Mouse (Mus musculus) kidney, postnatal 14 days (tissue): ENCODE measurements at regions not wholly inside any gene's neighbourhood (a gene's known extent, or its start where the extent isn't known, plus 50 kb on each side); places are given as distances from the start of the nearest gene placed in this dataset.

Experiments
- DNase-seq: peaks from one replicate; pipeline ENCODE4 v3.0.0; 2022; ENCODE audit warnings: mixed read lengths

DNA sequence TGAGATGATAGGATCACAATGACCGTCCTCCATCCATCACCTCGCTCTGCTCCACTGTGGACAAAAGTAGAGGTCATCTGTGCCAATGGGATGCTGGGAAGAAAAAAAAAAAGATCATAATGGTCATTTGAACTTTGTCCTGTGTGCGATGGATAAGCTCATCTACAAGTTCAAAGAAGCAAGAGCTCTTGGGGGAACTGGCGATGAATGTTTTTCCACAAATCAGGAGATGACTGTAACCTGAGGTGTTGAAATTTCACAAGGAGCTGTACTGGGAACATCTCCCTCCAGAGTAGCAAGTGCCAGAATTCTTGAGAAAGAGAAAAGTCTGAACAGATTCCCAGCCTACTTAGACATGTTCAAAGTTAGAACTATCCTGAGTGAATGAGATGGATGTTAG is 287.0 kb downstream of the Tns3 start:
- no peak for DNase-seq

GRCm38 (mm10) chr11:8365545-8365944 is 298.8 kb downstream of the Tns3 start:
- peak; percentile 2 for DNase-seq

DNA sequence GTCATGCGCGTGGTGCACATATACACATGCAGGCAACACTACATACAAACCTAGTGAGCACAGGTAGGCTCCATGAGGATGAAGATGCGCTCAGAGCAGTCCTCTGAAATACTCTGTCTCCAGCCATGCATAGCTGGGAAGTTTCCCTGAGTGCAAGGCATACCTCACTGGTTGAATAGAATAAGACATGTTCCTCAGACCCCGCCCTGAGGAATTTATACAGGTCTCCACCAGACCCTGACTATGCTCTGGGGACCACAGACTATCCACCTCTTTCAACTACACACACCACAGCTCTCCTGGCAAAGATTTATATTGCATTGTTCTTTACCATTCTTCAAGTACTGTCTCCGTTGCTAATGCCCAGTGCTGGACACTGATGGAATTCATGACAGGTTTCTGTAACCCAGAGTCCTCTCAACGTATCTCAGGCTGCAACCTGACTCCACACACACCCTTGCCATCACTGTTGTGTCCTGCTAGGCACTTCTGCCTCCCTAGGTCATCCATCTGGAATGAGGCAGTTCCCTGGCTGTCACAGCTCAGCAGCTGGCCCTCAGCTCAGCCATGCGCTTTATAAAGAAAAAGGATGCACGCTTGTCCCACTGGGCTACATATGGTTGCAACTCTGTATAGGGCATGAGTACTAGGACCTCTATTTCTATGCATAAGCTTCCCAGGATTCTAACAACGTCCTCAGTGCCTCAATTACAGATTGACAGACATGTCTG is 299.5 kb downstream of the Tns3 start:
- no peak for DNase-seq

GRCm38 (mm10) chr11:8344938-8345337 is 319.4 kb downstream of the Tns3 start:
- no peak for DNase-seq

DNA sequence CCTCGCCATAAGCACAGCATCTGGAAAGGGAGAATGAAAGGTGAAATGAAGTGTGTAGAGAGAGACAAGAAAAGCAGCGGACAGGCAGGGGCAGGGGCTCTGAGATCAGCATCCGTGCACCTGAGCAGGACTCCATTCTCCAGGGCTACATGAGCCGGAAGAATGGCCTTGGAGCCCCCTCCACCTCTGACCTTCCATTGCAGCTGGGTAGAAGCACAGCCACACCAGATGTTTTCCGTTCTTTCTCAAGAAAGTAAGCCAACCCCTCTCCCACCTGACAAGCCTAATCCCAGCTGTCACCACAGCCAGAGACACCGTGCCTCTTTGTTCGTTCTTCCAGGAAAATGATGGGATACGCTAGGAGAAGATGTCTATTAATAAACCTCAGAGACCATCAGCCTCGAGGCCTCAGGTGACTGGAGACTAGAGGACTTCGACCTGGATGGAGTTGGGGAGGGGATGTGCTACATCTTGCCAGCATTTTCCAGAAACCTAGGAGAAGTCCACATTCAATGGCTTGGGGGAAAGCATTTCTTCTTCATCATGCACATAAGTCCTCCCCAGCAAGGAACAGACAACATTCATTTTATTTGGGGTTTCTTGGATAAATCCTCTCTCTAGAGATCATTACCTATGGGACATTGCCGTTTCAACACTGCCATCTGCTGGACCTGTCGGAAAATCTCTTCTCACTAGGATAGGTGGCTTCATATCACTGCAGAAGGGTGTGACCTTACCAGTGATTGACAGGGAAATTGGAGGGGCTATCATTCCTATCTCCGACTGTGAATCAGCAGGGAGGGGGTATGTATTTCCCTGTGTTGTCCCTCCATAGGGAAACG is 361.8 kb downstream of the Tns3 start:
- peak; percentile 58 for DNase-seq

DNA sequence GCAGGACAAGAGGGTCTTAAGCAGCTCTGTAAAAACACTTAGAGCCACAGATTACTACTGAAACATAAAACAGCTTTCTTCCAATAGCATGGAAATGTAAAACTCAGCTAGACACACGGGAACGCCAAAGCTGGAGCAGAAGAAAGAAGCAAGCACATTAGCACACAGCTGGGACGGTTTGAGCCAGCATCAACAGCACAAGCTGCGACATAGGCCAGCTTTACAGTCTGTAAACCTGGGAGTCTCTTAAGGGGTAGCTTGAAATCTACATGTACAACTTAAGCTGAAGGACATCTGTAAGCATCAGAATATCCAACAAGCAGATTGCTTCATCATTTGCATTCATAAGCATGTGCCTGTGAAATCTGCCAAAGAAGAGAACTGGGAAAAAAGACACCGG is 366.9 kb downstream of the Tns3 start:
- DNase-seq: no peak

GRCm38 (mm10) chr11:8293322-8294014 is 370.9 kb downstream of the Tns3 start:
- DNase-seq: no peak

GRCm38 (mm10) chr11:8285271-8285670 is 379.1 kb downstream of the Tns3 start:
- DNase-seq: no peak

GRCm38 (mm10) chr11:8275203-8275602 is 389.1 kb downstream of the Tns3 start:
- no peak for DNase-seq

- no peak for DNase-seq
These were observed 395.2 kb downstream of the Tns3 start for GRCm38 (mm10) chr11:8269171-8269570.

- DNase-seq: no peak
These were observed 410.3 kb downstream of the Tns3 start for GRCm38 (mm10) chr11:8254036-8254435.

- no peak for DNase-seq
These were observed 413.0 kb downstream of the Tns3 start for GRCm38 (mm10) chr11:8251360-8251759.

DNA sequence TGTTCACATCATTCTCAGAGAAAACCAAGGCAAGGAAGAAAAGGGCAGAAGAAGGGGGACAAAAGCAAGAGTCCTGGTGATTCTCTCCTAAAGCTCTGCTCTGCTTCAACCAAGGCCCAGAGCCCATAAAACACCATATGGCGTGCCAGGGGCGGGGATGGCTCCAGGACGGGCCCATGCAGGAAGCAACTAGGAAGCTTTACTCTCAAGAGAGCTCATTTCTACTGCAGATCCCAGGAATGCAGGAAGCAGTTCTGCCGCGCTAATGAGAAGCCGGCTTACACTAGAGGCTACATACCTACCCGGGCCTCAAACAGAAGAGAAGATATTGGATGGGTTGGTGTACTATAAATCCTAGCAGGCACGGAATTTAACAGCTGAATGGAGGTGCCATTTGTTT is 414.9 kb downstream of the Tns3 start:
- DNase-seq: peak; percentile 23

- peak; percentile 50 for DNase-seq
These were observed 416.8 kb downstream of the Tns3 start for GRCm38 (mm10) chr11:8247535-8247934.

DNA sequence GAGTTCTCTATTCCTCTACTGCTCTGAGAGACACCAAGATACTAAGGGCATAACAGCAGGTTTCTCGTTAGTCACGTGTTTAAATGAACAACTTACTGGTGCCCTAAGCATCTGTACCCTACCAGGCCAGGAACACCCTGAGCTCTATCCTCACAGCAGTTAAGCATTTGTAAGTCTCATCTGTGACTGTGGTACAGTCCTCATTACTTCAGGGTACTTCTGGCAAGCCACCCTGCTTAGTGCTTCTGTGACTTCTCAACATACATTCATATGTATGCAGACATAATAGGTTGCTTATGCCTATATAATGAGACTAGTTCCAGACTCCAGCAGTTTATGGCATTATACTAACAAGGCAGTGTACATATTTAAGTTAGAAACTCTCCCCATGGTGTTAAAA is 417.3 kb downstream of the Tns3 start:
- no peak for DNase-seq

- peak; percentile 18 for DNase-seq
These were observed 418.8 kb downstream of the Tns3 start for GRCm38 (mm10) chr11:8245408-8246003.

DNA sequence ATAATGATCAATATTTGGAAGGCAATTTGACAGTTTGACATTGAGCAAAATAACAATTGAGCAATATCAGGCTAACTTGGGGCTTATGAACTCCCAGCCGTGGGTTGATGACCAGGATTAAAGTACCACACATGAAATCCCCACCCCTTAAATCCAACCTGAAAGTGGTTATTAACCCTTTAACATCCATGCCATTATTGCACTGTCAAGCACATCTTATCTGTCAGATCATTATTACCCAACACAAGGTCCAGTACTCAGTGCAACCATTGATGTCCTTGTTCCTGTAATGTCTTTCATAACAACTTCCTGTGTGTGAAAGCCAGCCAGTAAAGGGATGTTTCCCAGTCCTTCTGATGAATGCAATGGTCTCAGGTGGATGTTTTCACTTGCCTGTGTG is 425.8 kb downstream of the Tns3 start:
- DNase-seq: no peak

DNA sequence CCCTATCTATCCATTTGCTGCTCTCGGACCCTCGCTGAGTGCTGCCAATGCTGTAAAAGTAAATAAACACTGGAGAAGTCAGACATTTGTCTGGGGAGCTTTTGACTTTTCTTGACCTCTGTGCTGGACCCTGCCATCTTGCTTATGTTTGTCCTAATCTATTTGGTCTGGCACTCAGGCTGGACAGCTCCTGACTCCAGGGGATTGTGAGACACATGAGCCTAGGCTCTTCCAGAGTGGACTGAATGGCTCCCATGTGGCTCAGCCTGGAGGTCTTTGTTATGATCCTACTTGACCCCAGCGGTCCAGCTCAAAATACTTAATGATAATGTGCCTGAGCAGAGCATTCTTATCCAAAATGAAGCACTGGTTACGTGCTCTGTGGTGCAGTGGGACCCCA is 426.8 kb downstream of the Tns3 start:
- peak; percentile 33 for DNase-seq

GRCm38 (mm10) chr11:8236056-8236455 is 428.3 kb downstream of the Tns3 start:
- no peak for DNase-seq

GRCm38 (mm10) chr11:8232636-8233189 is 431.6 kb downstream of the Tns3 start:
- DNase-seq: no peak

DNA sequence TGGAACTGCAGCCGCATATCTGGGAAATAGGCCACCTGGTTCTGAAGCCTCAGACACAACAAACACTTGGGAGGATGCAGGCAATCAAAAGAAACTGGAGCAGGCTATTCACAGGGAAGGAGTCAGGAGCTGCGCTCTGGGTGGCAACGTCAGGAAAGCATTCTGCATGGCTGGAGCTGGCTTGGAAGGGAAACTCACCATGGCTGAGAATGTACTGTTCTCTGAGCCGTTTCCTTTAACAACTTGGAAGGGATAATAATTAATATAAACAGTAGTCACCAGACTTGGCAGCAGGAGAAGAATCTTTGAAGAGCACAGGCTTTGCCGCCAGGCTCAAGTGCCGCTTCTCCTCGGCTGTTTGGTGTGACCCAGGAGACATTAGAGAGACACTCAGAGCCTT is 434.5 kb downstream of the Tns3 start:
- peak; percentile 58 for DNase-seq

DNA sequence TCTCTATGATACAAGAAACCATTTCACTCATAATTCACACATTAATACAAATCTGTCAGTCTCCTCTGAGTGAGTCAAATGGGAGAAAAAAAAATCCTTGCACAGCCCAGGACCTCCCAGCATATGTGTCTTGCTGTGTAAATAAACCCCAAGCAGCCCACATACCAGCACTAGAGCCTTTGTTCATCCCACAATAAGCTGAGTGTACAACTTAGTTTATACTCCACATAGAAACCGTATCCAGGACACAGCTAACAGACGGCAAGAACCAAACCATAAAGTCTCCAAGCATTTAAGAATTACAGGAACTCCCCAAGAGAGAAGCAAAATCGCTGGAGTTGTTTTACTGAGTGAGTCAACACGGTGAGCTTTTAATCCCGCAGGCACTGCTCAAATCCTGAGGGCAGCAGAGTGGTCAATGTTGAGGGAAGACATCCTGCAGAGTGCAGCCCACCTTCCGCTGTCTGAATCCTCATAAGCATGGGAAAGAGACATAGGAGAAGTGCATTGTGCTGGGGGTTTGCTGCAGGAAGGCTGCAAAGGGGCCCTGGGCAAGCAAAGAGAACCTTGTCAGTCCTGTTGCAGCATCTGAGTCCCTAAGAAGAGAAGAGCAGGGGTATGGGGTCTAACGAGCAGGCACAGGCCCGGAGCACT is 436.4 kb downstream of the Tns3 start:
- DNase-seq: no peak
